Mouse (Mus musculus) E14TG2a.4 (cell line): Measurements from ENCODE around the gene Olfr961.

ENCODE experiments used
- H3K27me3 ChIP-seq: 2 replicates; pipeline ENCODE4 v1.6.1; 2014; ENCODE audit warnings: low read length, control low read depth; ENCODE audit not compliant: insufficient read depth
- H3K36me3 ChIP-seq: 2 replicates; pipeline ENCODE4 v1.6.1; 2014; ENCODE audit warnings: low read length, control low read depth; ENCODE audit not compliant: insufficient read depth
- H3K4me1 ChIP-seq: replicated peaks from 2 replicates; pipeline ENCODE4 v1.6.1; 2014; ENCODE audit warnings: low read depth, low read length, control low read depth
- H3K4me3 ChIP-seq: replicated peaks from 2 replicates; pipeline ENCODE4 v1.5.1; 2014; ENCODE audit warnings: mild to moderate bottlenecking, low read length
- H3K9me3 ChIP-seq: 2 replicates; pipeline ENCODE4 v1.6.1; 2014; ENCODE audit warnings: low read length, control low read depth
- CTCF ChIP-seq: conservative IDR thresholded peaks from 2 replicates; pipeline ENCODE4 v1.5.1; 2014; ENCODE audit warnings: low read length
- NANOG ChIP-seq: IDR thresholded peaks from 2 replicates; pipeline ENCODE4 v1.6.1; 2014; ENCODE audit warnings: borderline replicate concordance, low read length, mixed read lengths
- POU5F1 ChIP-seq: IDR thresholded peaks from 2 replicates; pipeline ENCODE4 v1.6.1; 2014; ENCODE audit warnings: low read length, borderline replicate concordance

Olfr961 gene

DNA sequence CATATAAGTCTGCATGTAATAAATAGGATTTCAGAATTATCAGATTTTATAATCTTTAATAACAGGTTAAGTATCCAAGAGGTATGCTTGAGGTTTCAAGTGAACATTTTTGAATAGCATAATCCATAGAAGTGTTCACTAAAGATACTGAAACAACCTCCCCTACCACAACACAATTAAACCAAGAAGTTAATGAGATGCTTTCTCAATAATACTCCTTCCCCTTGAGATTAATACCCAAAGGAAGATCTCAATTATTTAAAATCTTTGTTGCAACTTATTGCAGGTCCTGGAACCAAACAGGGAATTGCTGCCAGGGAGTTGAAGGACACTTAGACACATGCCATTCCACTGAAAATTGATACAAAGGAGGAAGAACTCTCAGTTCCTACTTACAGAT, at the start of gene Olfr961:
Gene Olfr961 (plus strand): TSS at position 301 of the 400 bp plus-strand sequence.
- Histone ChIP-seq H3K4me3 (no peak within 1 kb of the TSS), H3K4me1 (no peaks in the 10 kb centered on the region), H3K9me3 (no peaks in the 10 kb centered on the region), H3K36me3 (no peaks in the 10 kb centered on the region), H3K27me3 (no peaks in the 10 kb centered on the region)
- TF ChIP-seq CTCF (no peak), POU5F1 (no peak), NANOG (no peak)

- Histone ChIP-seq H3K27me3 (peaks cover 2% of the 10 kb centered on the region; the same call in 1 of the 2 replicates), H3K36me3 (no peaks in the 10 kb centered on the region), H3K4me1 (peaks cover 34% of the 10 kb centered on the region), H3K9me3 (no peaks in the 10 kb centered on the region), H3K4me3 (peak overlapping the region; percentile 61)
- TF ChIP-seq NANOG (no peak), CTCF (no peak), POU5F1 (no peak)
Observed at GRCm38 (mm10) chr9:39602536-39603332, 42.2 kb upstream of the Olfr961 start.

- TF ChIP-seq POU5F1 = no peak
- TF ChIP-seq NANOG = no peak
- TF ChIP-seq CTCF = no peak
- Histone ChIP-seq H3K27me3 (peaks cover 2% of the 10 kb centered on the region; the same call in 1 of the 2 replicates), H3K4me3 (peak overlapping the region; percentile 61), H3K9me3 (no peaks in the 10 kb centered on the region), H3K4me1 (peaks cover 34% of the 10 kb centered on the region), H3K36me3 (no peaks in the 10 kb centered on the region)
Observed at GRCm38 (mm10) chr9:39603333-39603845, 41.5 kb upstream of the Olfr961 start.

- no peaks in the 10 kb centered on the region for H3K9me3 ChIP-seq
- TF ChIP-seq CTCF (no peak), POU5F1 (no peak), NANOG (no peak)
- no peaks in the 10 kb centered on the region for H3K36me3 ChIP-seq
- H3K27me3 ChIP-seq = peaks cover 2% of the 10 kb centered on the region; the same call in 1 of the 2 replicates
- peaks cover 34% of the 10 kb centered on the region for H3K4me1 ChIP-seq
- peak within 1 kb of the TSS; percentile 61 for H3K4me3 ChIP-seq
Observed at GRCm38 (mm10) chr9:39603999-39604453, 40.9 kb upstream of the Olfr961 start, which contains the start of gene AW551984. AW551984 (minus strand) TSS chr9:39604403.

GRCm38 (mm10) chr9:39608497-39608896, 36.4 kb upstream of the Olfr961 start:
- Histone ChIP-seq H3K4me3 (no peak overlapping the region), H3K9me3 (no peaks in the 10 kb centered on the region), H3K27me3 (peaks cover 2% of the 10 kb centered on the region; the same call in 1 of the 2 replicates), H3K4me1 (peaks cover 11% of the 10 kb centered on the region), H3K36me3 (no peaks in the 10 kb centered on the region)
- TF ChIP-seq CTCF (no peak), NANOG (no peak), POU5F1 (no peak)

DNA sequence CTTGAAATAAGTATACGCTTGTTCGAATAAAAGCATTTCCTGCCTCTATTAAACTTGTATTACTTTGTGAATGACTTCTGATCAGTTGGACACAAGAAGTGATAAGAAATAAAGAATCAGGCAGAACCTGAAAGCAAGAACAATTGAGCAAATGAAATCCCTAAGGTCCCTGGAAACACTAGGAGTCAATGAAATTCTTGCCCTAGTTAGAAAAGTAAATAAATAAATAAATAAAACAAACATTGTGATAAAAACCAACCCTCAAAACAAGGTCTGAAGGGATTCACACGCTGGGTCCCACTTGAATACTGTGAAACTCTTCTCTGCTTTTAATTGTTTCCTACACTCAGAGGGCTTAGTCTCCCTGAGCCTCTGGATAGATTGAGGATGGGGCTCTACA, 34.5 kb upstream of the Olfr961 start, which contains the start of gene Olfr148:
Gene Olfr148 (plus strand): TSS at position 301 of the 400 bp plus-strand sequence.
- Histone ChIP-seq H3K9me3 (no peaks in the 10 kb centered on the region), H3K4me3 (no peak within 1 kb of the TSS), H3K4me1 (no peaks in the 10 kb centered on the region), H3K36me3 (no peaks in the 10 kb centered on the region), H3K27me3 (peaks cover 2% of the 10 kb centered on the region; the same call in 1 of the 2 replicates)
- no peak for TF ChIP-seq NANOG
- no peak for TF ChIP-seq POU5F1
- TF ChIP-seq CTCF = no peak

GRCm38 (mm10) chr9:39611953-39612352, 32.9 kb upstream of the Olfr961 start:
- H3K9me3 ChIP-seq = no peaks in the 10 kb centered on the region
- H3K36me3 ChIP-seq = no peaks in the 10 kb centered on the region
- H3K4me1 ChIP-seq = no peaks in the 10 kb centered on the region
- no peaks in the 10 kb centered on the region for H3K27me3 ChIP-seq
- TF ChIP-seq NANOG (no peak), CTCF (0 out of 2 replicates have a peak, but pooled peaks have one; percentile 16), POU5F1 (no peak)
- no peak overlapping the region for H3K4me3 ChIP-seq

DNA sequence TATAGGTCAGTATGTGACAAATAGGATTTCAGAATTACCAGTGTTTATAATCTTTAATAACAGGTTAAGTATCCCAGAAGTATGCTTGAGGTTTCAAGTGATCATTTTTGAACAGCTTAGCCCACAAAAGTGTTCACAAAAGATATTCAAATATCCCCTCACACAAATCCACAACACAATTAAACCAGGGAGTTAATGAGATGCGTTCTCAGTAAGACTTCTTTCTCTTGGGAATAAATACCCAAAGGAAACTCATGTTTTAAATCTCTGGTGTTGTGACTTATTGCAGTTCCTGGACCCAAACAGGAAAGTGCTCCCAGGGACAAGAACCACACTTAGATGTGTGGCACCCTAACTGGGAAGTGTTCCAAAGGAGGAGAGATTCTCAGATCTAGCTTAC, 23.8 kb upstream of the Olfr961 start, which contains the start of gene Olfr960:
Gene Olfr960 (plus strand): TSS at position 301 of the 400 bp plus-strand sequence.
- no peak within 1 kb of the TSS for H3K4me3 ChIP-seq
- no peaks in the 10 kb centered on the region for H3K9me3 ChIP-seq
- TF ChIP-seq POU5F1 (no peak), CTCF (no peak), NANOG (no peak)
- no peaks in the 10 kb centered on the region for H3K4me1 ChIP-seq
- H3K36me3 ChIP-seq = no peaks in the 10 kb centered on the region
- no peaks in the 10 kb centered on the region for H3K27me3 ChIP-seq
